Mouse (Mus musculus) CD4-positive, CD25-positive, alpha-beta regulatory T cell, adult 9 weeks (primary cell): ENCODE data around the gene Smok3c. TPM values are rescaled to one million over a fixed set of nuclear protein-coding genes. Genes with fewer than 3 reads are reported as not detected.

ENCODE experiments used
- polyA plus RNA-seq: library from polyadenylated mRNA; unstranded; fragments of 100-300 nt; shearing (Covaris generic); gene quantifications from one replicate; pipeline ENCODE4 v1.2.1, GENCODE M21; 2017

The Smok3c gene
- not detected for polyA plus RNA-seq

DNA sequence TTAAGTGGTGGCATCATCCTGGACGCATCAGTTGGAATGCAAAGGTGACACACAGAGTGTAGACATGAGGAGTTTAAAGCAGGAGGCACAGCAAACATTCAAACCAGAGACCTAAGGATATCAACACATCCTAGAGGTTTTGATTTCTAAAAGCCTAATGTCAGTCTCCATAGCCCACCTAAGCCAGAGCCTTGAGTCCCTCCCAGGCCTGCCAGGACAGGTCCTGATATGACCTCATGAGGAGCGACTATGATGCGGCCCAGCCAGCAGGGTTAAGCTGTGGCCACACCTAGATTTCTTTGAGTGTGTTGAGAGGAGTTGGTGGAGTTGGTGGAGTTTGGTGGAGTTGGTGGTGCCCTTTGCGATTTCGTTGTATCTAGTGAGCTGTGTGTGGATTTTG is at the start of gene Smok3c:
Gene Smok3c, plus strand, starts transcription at position 301 of the 400 bp plus-strand sequence.

DNA sequence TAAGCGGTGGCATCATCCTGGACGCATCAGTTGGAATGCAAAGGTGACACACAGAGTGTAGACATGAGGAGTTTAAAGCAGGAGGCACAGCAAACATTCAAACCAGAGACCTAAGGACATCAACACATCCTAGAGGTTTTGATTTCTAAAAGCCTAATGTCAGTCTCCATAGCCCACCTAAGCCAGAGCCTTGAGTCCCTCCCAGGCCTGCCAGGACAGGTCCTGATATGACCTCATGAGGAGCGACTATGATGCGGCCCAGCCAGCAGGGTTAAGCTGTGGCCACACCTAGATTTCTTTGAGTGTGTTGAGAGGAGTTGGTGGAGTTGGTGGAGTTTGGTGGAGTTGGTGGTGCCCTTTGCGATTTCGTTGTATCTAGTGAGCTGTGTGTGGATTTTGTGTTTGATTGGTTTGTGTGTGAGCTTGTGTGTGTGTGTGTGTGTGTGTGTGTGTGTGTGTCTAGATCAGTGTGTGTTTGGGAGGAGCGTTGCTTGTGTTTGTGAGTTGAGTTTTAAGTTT is 32.0 kb upstream of the Smok3c start, which contains the start of the genes Smok3a and Smok3b:
Gene Smok3a, plus strand, starts transcription at position 301 of the 519 bp plus-strand sequence.
Gene Smok3b, plus strand, starts transcription at position 469 of the 519 bp plus-strand sequence.

DNA sequence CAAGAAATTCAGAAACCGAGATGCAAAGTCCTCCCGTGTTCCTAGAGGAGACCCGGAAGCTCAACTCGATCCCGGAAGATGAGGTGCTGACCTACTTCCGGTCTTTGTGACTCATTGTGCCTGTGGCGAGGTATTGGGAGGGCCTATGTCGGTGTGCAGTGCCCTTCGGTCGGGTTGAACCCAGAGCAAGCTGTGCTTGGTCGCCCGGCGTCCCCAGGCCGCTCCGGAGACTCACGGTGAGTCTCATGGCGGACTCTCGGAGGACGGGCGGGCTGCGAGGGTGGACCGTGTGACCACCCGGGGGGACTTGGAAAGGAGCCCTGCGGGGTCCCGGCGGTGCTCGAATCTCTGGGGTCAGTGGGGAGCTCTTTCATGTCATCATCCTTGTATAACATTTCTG is 32.0 kb downstream of the Smok3c start, which contains the start of gene Zkscan1:
Gene Zkscan1, plus strand, starts transcription at position 89 of the 400 bp plus-strand sequence.

Other genes with a start within 250 kb of the Smok3c start
- 1.3 TPM for gene Pilra, start 216.9 kb upstream of the Smok3c start, polyA plus RNA-seq
- 0.58 TPM for gene Pilrb1, start 195.1 kb upstream of the Smok3c start, polyA plus RNA-seq
- gene Pilrb2, start 181.4 kb upstream of the Smok3c start, polyA plus RNA-seq, result 1.3 TPM
- gene Cyp3a13, start 131.6 kb upstream of the Smok3c start, polyA plus RNA-seq, result 0.09 TPM
- gene Gjc3, start 90.1 kb upstream of the Smok3c start, polyA plus RNA-seq, result not detected
- gene Azgp1, start 71.7 kb upstream of the Smok3c start, polyA plus RNA-seq, result not detected
- gene Smok3a, start 31.9 kb upstream of the Smok3c start, polyA plus RNA-seq, result not detected
- gene Smok3b, start 31.8 kb upstream of the Smok3c start, polyA plus RNA-seq, result not detected
- gene Zkscan1, start 31.9 kb downstream of the Smok3c start, polyA plus RNA-seq, result 24.7 TPM
- 32.2 TPM for gene Zscan21, start 63.7 kb downstream of the Smok3c start, polyA plus RNA-seq
- gene Zfp113, start 102.5 kb downstream of the Smok3c start, polyA plus RNA-seq, result 24.1 TPM
- gene Cops6, start 107.9 kb downstream of the Smok3c start, polyA plus RNA-seq, result 241 TPM
- gene Ap4m1, start 118.8 kb downstream of the Smok3c start, polyA plus RNA-seq, result 10.2 TPM
- 89.5 TPM for gene Mcm7, start 119.2 kb downstream of the Smok3c start, polyA plus RNA-seq
- gene Taf6, start 134.3 kb downstream of the Smok3c start, polyA plus RNA-seq, result 55.2 TPM
- gene Cnpy4, start 134.3 kb downstream of the Smok3c start, polyA plus RNA-seq, result 20.6 TPM
- 0.35 TPM for gene Mblac1, start 141.1 kb downstream of the Smok3c start, polyA plus RNA-seq
- not detected for gene Nxpe5, start 172.7 kb downstream of the Smok3c start, polyA plus RNA-seq
- gene Lamtor4, start 202.3 kb downstream of the Smok3c start, polyA plus RNA-seq, result 121 TPM
- gene BC037034, start 210.8 kb downstream of the Smok3c start, polyA plus RNA-seq, result 8.7 TPM
- 0.92 TPM for gene Gal3st4, start 219.6 kb downstream of the Smok3c start, polyA plus RNA-seq
- not detected for gene Gm43720, start 226.8 kb downstream of the Smok3c start, polyA plus RNA-seq
- 3.0 TPM for gene Gpc2, start 226.8 kb downstream of the Smok3c start, polyA plus RNA-seq
- gene Stag3, start 227.0 kb downstream of the Smok3c start, polyA plus RNA-seq, result 1.1 TPM